Mouse (Mus musculus): ENCODE data around the gene Ankrd55.

- no peak for TF ChIP-seq CTCF (IDR thresholded peaks at IDR 0.05 in 2 of 3, conservative IDR thresholded peaks at IDR 0.05 in 1 of 3; ENCODE audit: control insufficient read depth in 1 of 3, insufficient read depth in 1 of 3, low read depth in 2 of 3, low read length in 3 of 3, poor library complexity in 1 of 3, severe bottlenecking in 1 of 3)
- TF ChIP-seq ZMIZ1 (IDR thresholded peaks at IDR 0.05; ENCODE audit: low read depth, low read length): no peak
- TF ChIP-seq E2F4 (IDR thresholded peaks at IDR 0.05; ENCODE audit: borderline replicate concordance, low read depth, low read length): no peak
- TF ChIP-seq USF2 (IDR thresholded peaks at IDR 0.05; ENCODE audit: borderline replicate concordance in 1 of 2, insufficient read depth in 1 of 2, low read depth in 1 of 2, low read length in 2 of 2): no peak
- no peak for TF ChIP-seq POLR2A (IDR thresholded peaks at IDR 0.05; ENCODE audit: control insufficient read depth in 1 of 2, insufficient read depth in 1 of 2, low read depth in 1 of 2, low read length in 2 of 2, poor library complexity in 1 of 2)
- no peak for TF ChIP-seq EP300 (IDR thresholded peaks at IDR 0.05; ENCODE audit: low read depth in 1 of 2, low read length in 2 of 2)
- no peak for TF ChIP-seq TCF12 (IDR thresholded peaks at IDR 0.05; ENCODE audit: low read depth, low read length)
- no peak for TF ChIP-seq SMC3 (IDR thresholded peaks at IDR 0.05; ENCODE audit: low read depth, low read length)
- TF ChIP-seq TBP (IDR thresholded peaks at IDR 0.05; ENCODE audit: low read depth, low read length): no peak
Observed at GRCm38 (mm10) chr13:112388176-112388575, 99.9 kb downstream of the Ankrd55 start.
